In genomic region chr10:18927811-18928210, GRCm38 (mm10) we compare ENCODE assay signal across 21 mouse cellular contexts.
DNase-seq lines count a peak whose midpoint lies in the region; ATAC-seq and TF ChIP-seq lines count a peak whose summit lies in the region.
"Had no signal": no experiment of that assay in that cellular context is flagged by ENCODE, and none has a peak within 500 bp of the region (broad histone marks: within the 10 kb centered on the region; RNA-seq: fewer than 3 reads in every experiment).

No protein-coding gene starts in this region.

- TF ChIP-seq CTCF in liver, embryonic 14.5 days (IDR thresholded peaks at IDR 0.05; ENCODE audit: low read depth): no peak

- no peaks in the 10 kb centered on the region for H3K9me3 ChIP-seq in liver, embryonic 14.5 days (ENCODE audit: control insufficient read depth, low read length)
- no peaks in the 10 kb centered on the region for H3K9me3 ChIP-seq in liver, embryonic 11.5 days (ENCODE audit: control insufficient read depth, low read length)
- H3K9me3 ChIP-seq: embryonic facial prominence, embryonic 13.5 days; forebrain, embryonic 12.5 days; heart, embryonic 10.5 days; heart, embryonic 15.5 days; hindbrain, embryonic 10.5 days had no signal

- no peak overlapping the region for H3K9ac ChIP-seq in liver, embryonic 14.5 days (replicated peaks)
- no peak overlapping the region for H3K9ac ChIP-seq in liver, embryonic 11.5 days (ENCODE audit: low read depth, low read length)
- H3K9ac ChIP-seq: embryonic facial prominence, embryonic 13.5 days; forebrain, embryonic 12.5 days; heart, embryonic 15.5 days; hindbrain, embryonic 14.5 days had no signal

- no peaks in the 10 kb centered on the region for H3K27me3 ChIP-seq in liver, embryonic 14.5 days (ENCODE audit: control insufficient read depth, insufficient read depth, low read length)
- no peaks in the 10 kb centered on the region for H3K27me3 ChIP-seq in liver, embryonic 11.5 days (replicated peaks; ENCODE audit: control insufficient read depth, insufficient read depth, low read length)
- H3K27me3 ChIP-seq: embryonic facial prominence, embryonic 13.5 days; forebrain, embryonic 12.5 days; heart, embryonic 15.5 days had no signal

- 0 out of 2 replicates have a peak, but pooled peaks have one; percentile 21 for TF ChIP-seq EP300 in liver, embryonic 14.5 days (IDR thresholded peaks at IDR 0.05; ENCODE audit: low read depth)

- 25% methylated on average over 2 of the region's 2 CpGs for WGBS in liver, embryonic 14.5 days (ENCODE audit: insufficient replicate concordance)
- WGBS in liver, embryonic 11.5 days: 71% methylated on average over 2 of the region's 2 CpGs

- no peak overlapping the region for H3K4me3 ChIP-seq in liver, embryonic 14.5 days (ENCODE audit: insufficient read depth in 1 of 2, low read depth in 2 of 2, low read length in 2 of 2)
- H3K4me3 ChIP-seq in liver, embryonic 11.5 days (ENCODE audit: low read depth, low read length): no peak overlapping the region
- H3K4me3 ChIP-seq: embryonic facial prominence, embryonic 13.5 days; forebrain, embryonic 12.5 days; heart, embryonic 10.5 days; heart, embryonic 15.5 days; hindbrain, embryonic 10.5 days had no signal

- no peak overlapping the region for H3K27ac ChIP-seq in liver, embryonic 14.5 days
- no peak overlapping the region for H3K27ac ChIP-seq in liver, embryonic 11.5 days (ENCODE audit: low read depth, low read length)
- H3K27ac ChIP-seq: embryonic facial prominence, embryonic 13.5 days; forebrain, embryonic 12.5 days; heart, embryonic 10.5 days; heart, embryonic 15.5 days; hindbrain, embryonic 10.5 days; hindbrain, embryonic 14.5 days had no signal

- no peak for DNase-seq in liver, embryonic 14.5 days (ENCODE audit: low read depth in 3 of 3, low spot score in 3 of 3)
- no peak for DNase-seq in liver, embryonic 11.5 days (ENCODE audit: low spot score)
- DNase-seq in right cerebral cortex, postnatal 10 days (ENCODE audit: low spot score in 2 of 2): no peak
- no peak for DNase-seq in cerebellum, adult 11 months
- DNase-seq: adrenal gland, postnatal 14 days; cerebellum, adult 2 months; cerebellum, postnatal 10 days; gastrocnemius, postnatal 36 days; heart, adult 18-20 months; heart, postnatal 14 days had no signal

- no peak for ATAC-seq in liver, embryonic 14.5 days (ENCODE audit: insufficient read depth)
- no peak for ATAC-seq in liver, embryonic 11.5 days (replicated peaks; ENCODE audit: low FRiP score)
- peak; percentile 61 for ATAC-seq in granulocyte monocyte progenitor cell, adult 5-6 weeks (replicated peaks; ENCODE audit: poor library complexity, severe bottlenecking)
- peak; percentile 66 for ATAC-seq in megakaryocyte-erythroid progenitor cell, adult 5-6 weeks (replicated peaks; ENCODE audit: low FRiP score, low TSS enrichment, poor library complexity, severe bottlenecking)
- no peak for ATAC-seq in activated CD4-positive, CD25-positive, alpha-beta regulatory T cell, adult 4 months
- ATAC-seq: forebrain, embryonic 16.5 days; intestine, embryonic 16.5 days had no signal

- H3K36me3 ChIP-seq in liver, embryonic 14.5 days (replicated peaks; ENCODE audit: control insufficient read depth, insufficient read depth, low read depth): no peaks in the 10 kb centered on the region
- H3K36me3 ChIP-seq in liver, embryonic 11.5 days (ENCODE audit: control insufficient read depth, insufficient read depth, low read length): no peaks in the 10 kb centered on the region
- H3K36me3 ChIP-seq: embryonic facial prominence, embryonic 13.5 days; forebrain, embryonic 12.5 days; heart, embryonic 10.5 days; heart, embryonic 15.5 days; hindbrain, embryonic 10.5 days had no signal

- H3K4me2 ChIP-seq in liver, embryonic 14.5 days (ENCODE audit: low read depth): no peak overlapping the region
- H3K4me2 ChIP-seq in liver, embryonic 11.5 days: no peak overlapping the region
- H3K4me2 ChIP-seq: embryonic facial prominence, embryonic 13.5 days; forebrain, embryonic 12.5 days; heart, embryonic 15.5 days; hindbrain, embryonic 14.5 days had no signal

- H3K4me1 ChIP-seq in liver, embryonic 14.5 days (replicated peaks; ENCODE audit: control insufficient read depth in 2 of 2, insufficient read depth in 2 of 2, low read length in 1 of 2): 0 out of 4 replicates have a peak, but pooled peaks cover 0 to 2% of the 10 kb centered on the region in 2 experiments
- no peaks in the 10 kb centered on the region for H3K4me1 ChIP-seq in liver, embryonic 11.5 days (replicated peaks; ENCODE audit: control insufficient read depth, insufficient read depth, low read length)
- H3K4me1 ChIP-seq: embryonic facial prominence, embryonic 13.5 days; forebrain, embryonic 12.5 days; heart, embryonic 10.5 days; hindbrain, embryonic 10.5 days had no signal

Comparison
In these comparisons a context has a peak if more than half of its experiments do, and no peak if none do; other contexts are left out.
1. ATAC-seq: peak in granulocyte monocyte progenitor cell, adult 5-6 weeks (single experiment) and megakaryocyte-erythroid progenitor cell, adult 5-6 weeks (single experiment); none in liver, embryonic 14.5 days (single experiment), liver, embryonic 11.5 days (single experiment) and activated CD4-positive, CD25-positive, alpha-beta regulatory T cell, adult 4 months (single experiment).